Mouse (Mus musculus) monocyte, adult 5-6 weeks (primary cell): Measurements from ENCODE around the gene Krt27. TPM values are rescaled to one million over a fixed set of nuclear protein-coding genes. Genes with fewer than 3 reads are reported as not detected.
A peak's percentile ranks its signal among the peaks of the same experiment; 100 is the strongest.

ENCODE experiments used
- ATAC-seq: fragments of 153-309, 156-312 bp; replicated peaks from 2 replicates; pipeline ENCODE4 v1.8.0; 2017; ENCODE audit warnings: mild to moderate bottlenecking; ENCODE audit not compliant: low TSS enrichment, insufficient number of reproducible peaks, severe bottlenecking, poor library complexity, low FRiP score
- total RNA-seq: library from RNA; stranded (forward); fragments of 200-1000, 200-491, 200-594 nt; gene quantifications from 3 replicates; pipeline ENCODE4 v1.2.3, GENCODE M21; 2017

The Krt27 gene
- total RNA-seq, 1 experiment from 2014 or later: not detected

- no peak for ATAC-seq
Observed at GRCm38 (mm10) chr11:99339299-99339847, 11.5 kb downstream of the Krt27 start.

DNA sequence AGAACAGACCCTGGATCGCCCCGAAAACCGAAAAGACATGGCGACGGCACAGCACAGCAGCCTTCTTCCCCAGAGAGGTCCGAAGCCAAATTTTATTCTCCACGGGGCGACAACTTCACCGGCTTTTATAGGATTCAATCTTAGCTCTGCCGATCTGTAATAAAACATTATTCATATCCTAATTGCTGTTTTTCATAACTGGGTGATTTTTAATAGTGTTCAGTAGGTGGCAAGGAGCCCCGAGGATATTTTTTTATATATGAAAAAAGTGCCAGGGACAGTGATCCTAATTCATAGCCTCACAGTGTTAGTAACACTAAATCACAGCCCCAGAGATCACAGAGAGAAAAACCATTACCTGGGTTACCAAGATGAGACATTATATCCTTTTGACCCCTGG, 13.0 kb downstream of the Krt27 start, which contains the start of gene Krt26:
Krt26 (minus strand) TSS at position 101 of the 400 bp plus-strand sequence.
- ATAC-seq: no peak

DNA sequence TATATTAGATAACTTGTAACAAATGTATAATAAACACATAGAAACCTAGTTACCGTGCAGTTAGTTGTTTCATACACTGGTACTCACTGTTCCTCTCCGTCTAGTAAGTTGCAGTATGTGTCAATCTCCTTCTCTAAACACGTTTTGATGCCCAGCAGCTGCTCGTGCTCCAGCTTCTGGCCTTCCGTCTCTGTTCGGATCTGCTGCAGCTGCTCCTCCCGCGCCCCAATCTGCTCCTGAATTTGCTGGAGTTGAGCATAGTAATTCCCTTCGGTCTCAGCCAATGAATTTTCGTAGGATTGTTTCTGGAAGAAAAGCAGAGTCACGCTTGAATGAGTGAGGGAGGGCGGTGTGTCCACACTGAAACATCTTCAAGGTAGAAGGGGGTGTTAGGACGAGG, 17.5 kb downstream of the Krt27 start:
- ATAC-seq: no peak

- ATAC-seq: no peak
Observed at GRCm38 (mm10) chr11:99329655-99330054, 21.2 kb downstream of the Krt27 start.

DNA sequence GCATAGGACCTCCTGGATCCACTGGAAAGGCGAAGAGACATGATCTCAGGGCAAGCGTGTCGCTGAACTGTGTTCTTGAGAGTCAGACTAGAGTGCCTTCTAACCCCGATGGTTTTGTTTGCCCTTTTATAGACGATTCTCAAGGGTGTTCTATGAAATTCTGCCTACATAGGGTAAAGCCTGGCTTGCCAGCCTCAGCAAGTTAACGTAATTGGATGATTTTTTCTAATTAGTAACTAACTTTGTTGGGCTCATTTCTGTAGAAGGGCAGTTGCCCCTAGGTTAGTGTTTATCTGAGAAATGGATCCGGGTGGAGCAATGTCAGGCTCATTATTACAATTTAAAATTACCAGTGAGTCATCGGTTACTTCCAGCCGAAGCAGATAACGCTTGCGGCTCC, 28.1 kb downstream of the Krt27 start, which contains the start of gene Krt25:
Krt25 (minus strand) TSS at position 101 of the 400 bp plus-strand sequence.
- ATAC-seq: no peak

DNA sequence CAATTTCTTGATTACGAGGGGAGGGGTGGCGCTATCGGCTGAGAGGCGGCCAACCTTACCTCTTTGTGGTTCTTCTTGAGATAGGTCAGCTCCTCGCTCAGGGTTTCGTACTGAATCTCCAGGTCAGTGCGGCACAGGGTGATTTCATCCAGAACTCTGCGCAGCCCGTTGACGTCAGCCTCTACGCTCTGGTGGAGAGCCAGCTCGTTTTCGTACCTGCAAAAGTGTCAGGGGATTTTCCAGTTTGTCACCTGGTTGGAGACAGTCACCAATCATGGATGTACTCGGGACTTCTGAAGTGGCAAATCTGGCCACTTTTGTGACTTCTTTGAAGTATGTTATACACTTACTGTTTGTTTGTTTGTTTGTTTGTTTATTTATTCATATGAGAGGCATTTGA, 29.8 kb downstream of the Krt27 start:
- no peak for ATAC-seq

DNA sequence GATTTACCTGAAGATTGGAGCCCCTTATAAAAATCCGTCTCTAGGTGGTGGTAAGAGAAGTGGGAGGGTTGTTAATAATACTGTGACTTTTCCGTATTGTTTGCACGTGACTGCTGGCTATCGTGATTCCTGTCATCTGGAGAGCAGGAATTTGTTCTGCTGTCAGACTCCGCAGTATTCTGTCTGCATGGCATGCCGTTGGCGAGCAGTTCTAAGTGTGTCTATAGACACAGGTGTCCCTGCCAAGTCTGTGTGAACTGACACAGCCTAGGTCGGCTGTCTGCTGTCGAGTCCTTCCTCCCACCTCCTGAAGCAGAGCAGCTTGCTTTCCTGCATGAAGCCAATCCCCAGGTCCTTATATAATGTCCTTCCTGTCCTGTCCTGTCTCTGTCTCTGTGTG, 31.8 kb downstream of the Krt27 start:
- no peak for ATAC-seq

DNA sequence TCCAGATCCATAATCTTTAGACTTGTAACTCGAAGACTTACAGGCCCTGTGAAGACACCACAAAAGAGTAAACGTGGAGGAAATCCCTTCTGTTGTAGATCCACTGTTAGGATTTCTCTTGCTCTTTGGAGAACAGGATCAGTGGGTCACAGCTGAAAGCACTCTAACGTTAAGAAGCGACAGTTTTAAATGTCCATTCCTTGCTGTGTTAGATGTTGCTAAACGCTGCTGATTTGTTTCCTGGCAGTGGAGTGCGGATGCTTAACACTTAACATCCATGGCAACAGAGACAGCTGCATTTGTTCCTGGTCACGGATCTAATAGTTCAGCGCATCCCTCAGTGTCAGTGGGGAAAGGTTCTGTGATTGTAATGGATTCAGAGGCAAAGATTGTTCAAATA, 34.4 kb downstream of the Krt27 start:
- no peak for ATAC-seq

GRCm38 (mm10) chr11:99314594-99314993, 36.3 kb downstream of the Krt27 start:
- no peak for ATAC-seq

DNA sequence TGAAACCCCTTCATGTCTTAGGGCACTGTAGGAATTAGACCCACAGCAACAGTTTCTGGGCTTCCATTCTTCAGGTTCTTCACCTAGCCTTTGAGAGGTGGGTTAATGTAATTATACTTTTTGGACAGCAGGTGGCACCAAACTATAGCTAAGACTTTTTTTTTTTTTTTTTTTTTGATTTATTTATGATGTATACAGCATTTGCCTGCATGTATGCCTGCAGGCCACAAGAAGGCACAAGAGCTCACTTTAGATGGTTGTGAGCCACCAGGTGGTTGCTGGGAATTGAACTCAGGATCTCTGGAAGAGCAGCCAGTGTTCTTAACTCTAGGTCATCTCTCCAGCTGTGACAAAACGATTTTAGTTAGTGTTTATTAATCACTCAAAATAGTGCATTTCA, 40.0 kb downstream of the Krt27 start:
- ATAC-seq: no peak

- 0 out of 2 replicates have a peak, but pooled peaks have one; percentile 35 for ATAC-seq
Observed at GRCm38 (mm10) chr11:99307579-99307978, 43.3 kb downstream of the Krt27 start.

Other genes starting within 250 kb of the Krt27 start
- gene Ccr7, start 196.0 kb downstream of the Krt27 start, total RNA-seq: 13.3 to 31.2 TPM (median 29.2 TPM) in 3 replicates
- gene Smarce1, start 120.1 kb downstream of the Krt27 start, total RNA-seq: 270 to 349 TPM (median 329 TPM) in 3 replicates
- 0.64 to 3.8 TPM (median 1.7 TPM) in 3 replicates for gene Krt222, start 107.0 kb downstream of the Krt27 start, total RNA-seq
- not detected in 3 replicates for gene Krt24, start 65.8 kb downstream of the Krt27 start, total RNA-seq
- not detected in 3 replicates for gene Krt25, start 28.2 kb downstream of the Krt27 start, total RNA-seq
- not detected in 3 replicates for gene Krt26, start 13.1 kb downstream of the Krt27 start, total RNA-seq
- gene Krt28, start 23.8 kb upstream of the Krt27 start, total RNA-seq: not detected in 3 replicates
- 0.29 to 3.1 TPM (median 1.6 TPM) in 3 replicates for gene Krt10, start 38.3 kb upstream of the Krt27 start, total RNA-seq
- not detected in 3 replicates for gene Krt12, start 71.2 kb upstream of the Krt27 start, total RNA-seq
- not detected in 3 replicates for gene Krt20, start 87.0 kb upstream of the Krt27 start, total RNA-seq
- not detected in 3 replicates for gene Krt23, start 142.0 kb upstream of the Krt27 start, total RNA-seq
- gene Krt39, start 170.2 kb upstream of the Krt27 start, total RNA-seq: not detected in 3 replicates
- not detected in 3 replicates for gene Krt40, start 192.1 kb upstream of the Krt27 start, total RNA-seq
- not detected in 3 replicates for gene Krtap3-3, start 199.8 kb upstream of the Krt27 start, total RNA-seq
- not detected in 3 replicates for gene Krtap3-2, start 205.7 kb upstream of the Krt27 start, total RNA-seq
- not detected in 3 replicates for gene Gm11939, start 208.4 kb upstream of the Krt27 start, total RNA-seq
- not detected in 3 replicates for gene Krtap3-1, start 215.5 kb upstream of the Krt27 start, total RNA-seq
- not detected in 3 replicates for gene Krtap1-5, start 229.9 kb upstream of the Krt27 start, total RNA-seq
- gene Krtap1-4, start 232.6 kb upstream of the Krt27 start, total RNA-seq: not detected in 3 replicates
- gene Krtap1-3, start 240.2 kb upstream of the Krt27 start, total RNA-seq: not detected in 3 replicates
- gene Krtap9-3, start 247.0 kb upstream of the Krt27 start, total RNA-seq: not detected in 3 replicates